Mouse (Mus musculus): ENCODE results near the gene Rasgef1c. TPM values are rescaled to one million over a fixed set of nuclear protein-coding genes. Genes with fewer than 3 reads are reported as not detected.
A peak's percentile ranks its signal among the peaks of the same experiment; 100 is the strongest.

The Rasgef1c gene
- 0.12 TPM in 1 of 2 replicates, not detected in the other for total RNA-seq (2012; rRNA removed)
- under 1 TPM in 1 of 2 experiments, not detected in 1; 0.15 TPM for polyA plus RNA-seq (2012; ENCODE audit: insufficient read depth in 1 of 2, insufficient read length in 2 of 2, low read depth in 1 of 2, low replicate concordance in 2 of 2, missing spikeins in 1 of 2)

DNA sequence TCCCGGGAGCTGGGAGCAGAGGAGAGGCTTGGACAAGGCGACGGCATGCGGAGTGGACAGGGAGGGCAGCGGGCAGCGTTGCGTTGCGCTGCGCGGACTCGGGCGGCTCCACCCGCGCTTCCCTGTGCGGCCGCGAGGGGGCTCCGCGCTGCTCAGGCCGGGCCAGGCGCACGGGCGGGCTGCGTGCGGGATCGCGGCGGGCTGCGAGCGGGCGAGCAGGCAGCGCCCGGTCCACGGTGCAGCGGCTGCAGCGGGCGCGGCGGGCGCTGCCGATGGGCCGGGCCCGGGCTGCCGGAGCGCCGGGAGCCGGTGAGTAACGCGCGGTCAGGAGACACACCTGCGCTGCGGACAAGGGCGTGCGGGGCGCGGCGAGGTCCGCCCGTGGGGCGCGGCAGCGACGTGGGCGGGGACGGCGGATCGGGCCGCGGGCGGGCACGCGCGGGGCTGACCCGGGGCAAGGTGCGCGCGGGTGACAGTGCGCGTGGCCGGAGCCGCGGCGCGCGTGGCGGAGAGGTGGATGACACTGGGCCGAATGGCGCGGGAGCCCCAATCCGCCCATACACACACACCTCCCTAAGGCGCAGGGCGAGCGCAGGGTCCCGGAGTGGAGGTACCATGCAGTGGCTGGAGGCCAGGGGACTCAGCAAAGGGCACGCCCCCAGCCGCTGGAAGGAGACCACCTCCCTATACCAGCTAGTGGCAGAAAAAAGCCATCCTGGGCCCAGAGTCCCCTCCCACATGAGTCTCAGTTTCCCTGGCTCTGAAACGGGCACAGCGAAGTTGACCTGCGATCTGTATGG is at the start of gene Rasgef1c:
Rasgef1c (plus strand) TSS at position 177 of the 800 bp plus-strand sequence.
- H3K4me3 ChIP-seq (ENCODE audit: control insufficient read depth in 1 of 2, insufficient read depth in 1 of 2, low read depth in 2 of 2, low read length in 2 of 2) = peak within 1 kb of the TSS; percentile 36 to 37; a peak in 3 of 4 replicates
- H3K9me3 ChIP-seq (replicated peaks; ENCODE audit: insufficient read depth, low read length) = no peaks in the 10 kb centered on the region
- DNase-seq (ENCODE audit: low read depth, low spot score) = peak; percentile 55
- H3K27ac ChIP-seq (ENCODE audit: control insufficient read depth, low read depth, low read length) = no peak within 1 kb of the TSS
- H3K36me3 ChIP-seq (ENCODE audit: control insufficient read depth in 1 of 2, insufficient read depth in 2 of 2, low read length in 2 of 2) = peaks cover 0 to 16% of the 10 kb centered on the region in 2 experiments; a peak in 2 of 4 replicates
- no peaks in the 10 kb centered on the region for H3K79me2 ChIP-seq (ENCODE audit: control insufficient read depth, insufficient read depth, low read length, poor library complexity)
- H3K4me1 ChIP-seq (ENCODE audit: control insufficient read depth in 1 of 2, insufficient read depth in 2 of 2, low read length in 2 of 2) = peaks cover 8 to 22% of the 10 kb centered on the region in 2 experiments
- peak within 1 kb of the TSS; percentile 45 for H3K9ac ChIP-seq (ENCODE audit: control insufficient read depth, low read depth, low read length, poor library complexity, severe bottlenecking)
- TF ChIP-seq POLR2AphosphoS2 (IDR thresholded peaks at IDR 0.05; ENCODE audit: low read length) (no peak), SMC3 (IDR thresholded peaks at IDR 0.05; ENCODE audit: low read depth, low read length) (peak; percentile 60), MXI1 (IDR thresholded peaks at IDR 0.05; ENCODE audit: low read depth, low read length) (no peak), MAX (IDR thresholded peaks at IDR 0.05; ENCODE audit: low read length) (no peak), ZKSCAN1 (IDR thresholded peaks at IDR 0.05; ENCODE audit: low read depth, low read length) (no peak), MEF2A (IDR thresholded peaks at IDR 0.05; ENCODE audit: extremely low read depth, insufficient replicate concordance, low read depth, low read length, poor library complexity, severe bottlenecking) (no peak), ZC3H11A (IDR thresholded peaks at IDR 0.05; ENCODE audit: low read depth, low read length) (no peak), NRF1 (IDR thresholded peaks at IDR 0.05; ENCODE audit: insufficient read depth, low read depth, low read length, poor library complexity, severe bottlenecking) (peak; percentile 18; the same call in 1 of the 2 replicates), USF1 (IDR thresholded peaks at IDR 0.05; ENCODE audit: low read depth, low read length) (no peak), POLR2A (IDR thresholded peaks at IDR 0.05; ENCODE audit: control insufficient read depth in 1 of 2, insufficient read depth in 1 of 2, low read depth in 1 of 2, low read length in 2 of 2, poor library complexity in 1 of 2) (no peak), CTCF (IDR thresholded peaks at IDR 0.05 in 2 of 3, conservative IDR thresholded peaks at IDR 0.05 in 1 of 3; ENCODE audit: control insufficient read depth in 1 of 3, insufficient read depth in 1 of 3, low read depth in 2 of 3, low read length in 3 of 3, poor library complexity in 1 of 3, severe bottlenecking in 1 of 3) (peak; percentile 35 to 88 (median 60); a peak in 5 of 6 replicates), CHD2 (IDR thresholded peaks at IDR 0.05; ENCODE audit: low read length) (no peak), RAD21 (IDR thresholded peaks at IDR 0.05; ENCODE audit: low read depth, low read length) (peak; percentile 18), KAT2A (conservative IDR thresholded peaks at IDR 0.05; ENCODE audit: low read depth, low read length) (no peak), POLR2AphosphoS5 (IDR thresholded peaks at IDR 0.05; ENCODE audit: borderline replicate concordance, low read depth, low read length) (no peak), ETS1 (IDR thresholded peaks at IDR 0.05; ENCODE audit: low read depth, low read length) (no peak)
- no peaks in the 10 kb centered on the region for H3K27me3 ChIP-seq (ENCODE audit: control insufficient read depth in 1 of 2, insufficient read depth in 2 of 2, low read length in 2 of 2)

DNA sequence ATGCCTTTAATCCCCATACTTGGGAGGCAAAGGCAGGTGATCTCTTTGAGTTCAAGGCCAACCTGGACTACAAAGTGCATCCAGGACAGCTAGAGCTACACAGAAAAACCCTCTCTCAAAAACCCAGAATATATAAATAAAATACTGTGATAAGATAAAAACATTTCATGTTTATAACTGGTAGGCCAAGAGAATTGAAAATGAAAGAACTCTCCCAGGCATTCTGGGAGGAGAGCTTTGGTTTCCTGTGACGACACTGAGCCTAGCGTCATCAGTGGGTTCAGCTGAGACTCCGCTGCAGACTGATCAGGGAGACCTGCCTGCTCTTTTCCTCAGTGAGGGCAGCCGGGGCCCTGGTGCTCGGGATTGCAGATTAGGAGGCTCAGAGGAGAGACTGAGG is 46.5 kb upstream of the Rasgef1c start:
- TF ChIP-seq MAX (IDR thresholded peaks at IDR 0.05; ENCODE audit: low read length) (no peak), CHD1 (IDR thresholded peaks at IDR 0.05; ENCODE audit: low read depth, low read length) (no peak), GABPA (IDR thresholded peaks at IDR 0.05; ENCODE audit: low read depth, low read length) (no peak), POLR2AphosphoS2 (IDR thresholded peaks at IDR 0.05; ENCODE audit: low read length) (no peak), POLR2A (IDR thresholded peaks at IDR 0.05; ENCODE audit: control insufficient read depth in 1 of 2, insufficient read depth in 1 of 2, low read depth in 1 of 2, low read length in 2 of 2, poor library complexity in 1 of 2) (no peak), TCF12 (IDR thresholded peaks at IDR 0.05; ENCODE audit: low read depth, low read length) (no peak), TBP (IDR thresholded peaks at IDR 0.05; ENCODE audit: low read depth, low read length) (no peak), CHD2 (IDR thresholded peaks at IDR 0.05; ENCODE audit: low read length) (no peak), RAD21 (IDR thresholded peaks at IDR 0.05; ENCODE audit: low read depth, low read length) (no peak), POLR2AphosphoS5 (IDR thresholded peaks at IDR 0.05; ENCODE audit: borderline replicate concordance, low read depth, low read length) (no peak), TAL1 (IDR thresholded peaks at IDR 0.05; ENCODE audit: low read length) (no peak), ZKSCAN1 (IDR thresholded peaks at IDR 0.05; ENCODE audit: low read depth, low read length) (no peak), KAT2A (conservative IDR thresholded peaks at IDR 0.05; ENCODE audit: low read depth, low read length) (no peak), ZNF384 (IDR thresholded peaks at IDR 0.05; ENCODE audit: low read depth, low read length) (no peak), BHLHE40 (IDR thresholded peaks at IDR 0.05; ENCODE audit: borderline replicate concordance, low read depth, low read length) (no peak)
- no peaks in the 10 kb centered on the region for H3K9me3 ChIP-seq (replicated peaks; ENCODE audit: insufficient read depth, low read length)
- H3K4me3 ChIP-seq (ENCODE audit: control insufficient read depth in 1 of 2, insufficient read depth in 1 of 2, low read depth in 2 of 2, low read length in 2 of 2) = no peak overlapping the region
- DNase-seq (ENCODE audit: low read depth, low spot score) = no peak
- peaks cover 0 to 2% of the 10 kb centered on the region in 2 experiments; a peak in 1 of 4 replicates for H3K4me1 ChIP-seq (ENCODE audit: control insufficient read depth in 1 of 2, insufficient read depth in 2 of 2, low read length in 2 of 2)
- H3K9ac ChIP-seq (ENCODE audit: control insufficient read depth, low read depth, low read length, poor library complexity, severe bottlenecking) = no peak overlapping the region
- H3K27me3 ChIP-seq (ENCODE audit: control insufficient read depth in 1 of 2, insufficient read depth in 2 of 2, low read length in 2 of 2) = no peaks in the 10 kb centered on the region
- peaks cover 0 to 25% of the 10 kb centered on the region in 2 experiments; a peak in 2 of 4 replicates for H3K36me3 ChIP-seq (ENCODE audit: control insufficient read depth in 1 of 2, insufficient read depth in 2 of 2, low read length in 2 of 2)
- peaks cover 11% of the 10 kb centered on the region for H3K79me2 ChIP-seq (ENCODE audit: control insufficient read depth, insufficient read depth, low read length, poor library complexity)
- no peak overlapping the region for H3K27ac ChIP-seq (ENCODE audit: control insufficient read depth, low read depth, low read length)

Measured in MEL (cell line).